19 mouse cellular contexts compared by ENCODE assay signal in the genomic region with DNA sequence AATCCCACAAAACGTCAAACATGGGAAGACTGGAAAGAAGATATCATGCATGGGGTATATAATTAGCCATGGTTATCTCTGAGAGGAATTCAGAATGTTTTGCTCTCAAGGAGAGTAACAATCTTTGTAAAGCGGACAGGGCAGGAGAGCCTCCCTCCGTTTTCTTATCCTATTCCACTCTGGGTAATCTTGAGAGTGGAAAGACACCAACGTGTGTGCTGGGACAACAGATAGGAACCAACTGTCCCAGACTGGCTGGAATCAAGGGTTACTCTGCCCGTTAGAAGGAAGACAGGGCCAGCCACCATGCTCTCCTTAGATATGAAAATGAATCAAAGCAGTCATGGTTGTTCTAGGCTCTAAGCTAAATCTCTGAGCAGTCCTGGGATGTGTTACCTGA.
A peak's percentile ranks its signal among the peaks of the same experiment; 100 is the strongest.
DNase-seq lines count a peak whose midpoint lies in the region; ATAC-seq and TF ChIP-seq lines count a peak whose summit lies in the region.
"Had no signal": no experiment of that assay in that cellular context is flagged by ENCODE, and none has a peak within 500 bp of the region (broad histone marks: within the 10 kb centered on the region; RNA-seq: fewer than 3 reads in every experiment).

No protein-coding gene starts in this region.

- H3K27me3 ChIP-seq in heart, embryonic 13.5 days (replicated peaks): no peaks in the 10 kb centered on the region
- no peaks in the 10 kb centered on the region for H3K27me3 ChIP-seq in liver, embryonic 12.5 days (replicated peaks)
- H3K27me3 ChIP-seq in lung, postnatal 0 days (replicated peaks; ENCODE audit: insufficient read depth, low read length): no peaks in the 10 kb centered on the region
- H3K27me3 ChIP-seq in liver, postnatal 0 days (ENCODE audit: insufficient read depth, low read length): no peaks in the 10 kb centered on the region
- no peaks in the 10 kb centered on the region for H3K27me3 ChIP-seq in kidney, embryonic 16.5 days (ENCODE audit: insufficient read depth, low read length)
- H3K27me3 ChIP-seq: embryonic facial prominence, embryonic 13.5 days; Patski had no signal

- H3K4me1 ChIP-seq in heart, embryonic 13.5 days: peaks cover 12% of the 10 kb centered on the region
- no peaks in the 10 kb centered on the region for H3K4me1 ChIP-seq in liver, embryonic 12.5 days
- no peaks in the 10 kb centered on the region for H3K4me1 ChIP-seq in lung, postnatal 0 days (ENCODE audit: insufficient read depth, low read depth, low read length)
- H3K4me1 ChIP-seq in liver, postnatal 0 days (ENCODE audit: insufficient read depth): no peaks in the 10 kb centered on the region
- no peaks in the 10 kb centered on the region for H3K4me1 ChIP-seq in kidney, embryonic 16.5 days (ENCODE audit: insufficient read depth, low read length)
- H3K4me1 ChIP-seq: embryonic facial prominence, embryonic 13.5 days; forebrain, embryonic 12.5 days had no signal

- H3K36me3 ChIP-seq in heart, embryonic 13.5 days: no peaks in the 10 kb centered on the region
- no peaks in the 10 kb centered on the region for H3K36me3 ChIP-seq in liver, embryonic 12.5 days
- H3K36me3 ChIP-seq in lung, postnatal 0 days (ENCODE audit: insufficient read depth, low read length): no peaks in the 10 kb centered on the region
- no peaks in the 10 kb centered on the region for H3K36me3 ChIP-seq in liver, postnatal 0 days (replicated peaks; ENCODE audit: insufficient read depth, low read length)
- H3K36me3 ChIP-seq in kidney, embryonic 16.5 days (ENCODE audit: insufficient read depth, low read length): no peaks in the 10 kb centered on the region
- H3K36me3 ChIP-seq: embryonic facial prominence, embryonic 13.5 days; forebrain, embryonic 12.5 days; hindbrain, embryonic 10.5 days had no signal

- H3K4me2 ChIP-seq in heart, embryonic 13.5 days: no peak overlapping the region
- H3K4me2 ChIP-seq in liver, embryonic 12.5 days: no peak overlapping the region
- H3K4me2 ChIP-seq in lung, postnatal 0 days (replicated peaks; ENCODE audit: low read depth, low read length): no peak overlapping the region
- H3K4me2 ChIP-seq in liver, postnatal 0 days (ENCODE audit: low read depth, low read length): no peak overlapping the region
- H3K4me2 ChIP-seq in kidney, embryonic 16.5 days (replicated peaks; ENCODE audit: low read depth, low read length): no peak overlapping the region
- H3K4me2 ChIP-seq: embryonic facial prominence, embryonic 13.5 days; forebrain, embryonic 12.5 days; hindbrain, embryonic 14.5 days had no signal

- ATAC-seq in heart, embryonic 13.5 days (ENCODE audit: extremely low read depth, insufficient number of reproducible peaks, low FRiP score, low TSS enrichment): no peak
- ATAC-seq in liver, embryonic 12.5 days: peak; percentile 21; the same call in 1 of the 2 replicates
- peak; percentile 16; the same call in 1 of the 2 replicates for ATAC-seq in lung, postnatal 0 days
- ATAC-seq in liver, postnatal 0 days: peak; percentile 44; the same call in 1 of the 2 replicates
- no peak for ATAC-seq in kidney, embryonic 16.5 days (ENCODE audit: low FRiP score, low TSS enrichment)
- ATAC-seq: forebrain, embryonic 16.5 days; Patski had no signal

- no peak for DNase-seq in heart, postnatal 25 days (ENCODE audit: low spot score)
- no peak for DNase-seq in liver
- no peak for DNase-seq in lung, postnatal 0 days (ENCODE audit: low spot score)
- DNase-seq in lung, postnatal 4 days: no peak
- DNase-seq in liver, postnatal 0 days: no peak
- DNase-seq: adrenal gland, postnatal 14 days; cerebellum, adult 11-12 months; cerebellum, adult 9-11 months; cerebellum, postnatal 36 days; gastrocnemius, postnatal 10 days had no signal

- peaks cover 3% of the 10 kb centered on the region; the same call in 1 of the 2 replicates for H3K9me3 ChIP-seq in heart, embryonic 13.5 days
- peaks cover 5% of the 10 kb centered on the region; the same call in 1 of the 2 replicates for H3K9me3 ChIP-seq in liver, embryonic 12.5 days (replicated peaks)
- H3K9me3 ChIP-seq in lung, postnatal 0 days (ENCODE audit: low read length): no peaks in the 10 kb centered on the region; the same call in 1 of the 2 replicates
- H3K9me3 ChIP-seq in liver, postnatal 0 days (ENCODE audit: low read length): no peaks in the 10 kb centered on the region
- no peaks in the 10 kb centered on the region; the same call in 1 of the 2 replicates for H3K9me3 ChIP-seq in kidney, embryonic 16.5 days (ENCODE audit: low read length)
- H3K9me3 ChIP-seq: embryonic facial prominence, embryonic 13.5 days had no signal

- no peak for TF ChIP-seq EP300 in lung, postnatal 0 days (IDR thresholded peaks at IDR 0.05)
- TF ChIP-seq EP300 in liver, postnatal 0 days (IDR thresholded peaks at IDR 0.05; ENCODE audit: low read depth): no peak

- H3K4me3 ChIP-seq in heart, embryonic 13.5 days: no peak overlapping the region
- no peak overlapping the region for H3K4me3 ChIP-seq in liver, embryonic 12.5 days
- no peak overlapping the region for H3K4me3 ChIP-seq in lung, postnatal 0 days (ENCODE audit: low read depth, low read length)
- no peak overlapping the region for H3K4me3 ChIP-seq in liver, postnatal 0 days (ENCODE audit: low read depth, low read length)
- H3K4me3 ChIP-seq in kidney, embryonic 16.5 days (ENCODE audit: low read length): no peak overlapping the region
- H3K4me3 ChIP-seq: embryonic facial prominence, embryonic 13.5 days; forebrain, embryonic 12.5 days; hindbrain, embryonic 10.5 days had no signal

- no peak overlapping the region for H3K9ac ChIP-seq in heart, embryonic 13.5 days
- H3K9ac ChIP-seq in liver, embryonic 12.5 days: no peak overlapping the region
- no peak overlapping the region for H3K9ac ChIP-seq in lung, postnatal 0 days (replicated peaks; ENCODE audit: low read depth)
- H3K9ac ChIP-seq in liver, postnatal 0 days (replicated peaks): no peak overlapping the region
- H3K9ac ChIP-seq in kidney, embryonic 16.5 days (replicated peaks; ENCODE audit: low read length): no peak overlapping the region
- H3K9ac ChIP-seq: embryonic facial prominence, embryonic 13.5 days; forebrain, embryonic 12.5 days; hindbrain, embryonic 14.5 days had no signal

- 15% methylated on average over 5 of the region's 5 CpGs for WGBS in heart, embryonic 13.5 days
- 30% methylated on average over 5 of the region's 5 CpGs for WGBS in liver, embryonic 12.5 days (ENCODE audit: insufficient replicate concordance)
- 50% methylated on average over 5 of the region's 5 CpGs for WGBS in lung, postnatal 0 days
- 37% methylated on average over 5 of the region's 5 CpGs for WGBS in liver, postnatal 0 days (ENCODE audit: insufficient replicate concordance)
- 59% methylated on average over 5 of the region's 5 CpGs for WGBS in kidney, embryonic 16.5 days

- intact Hi-C loops in heart, postnatal 25 days (cut with DNase I): no loop called here

- no peak for TF ChIP-seq CTCF in lung, postnatal 0 days (IDR thresholded peaks at IDR 0.05)
- TF ChIP-seq CTCF in liver, postnatal 0 days (IDR thresholded peaks at IDR 0.05; ENCODE audit: low read depth): no peak

- H3K27ac ChIP-seq in heart, embryonic 13.5 days (replicated peaks): peak overlapping the region; percentile 38; the same call in 1 of the 2 replicates
- H3K27ac ChIP-seq in liver, embryonic 12.5 days: no peak overlapping the region
- no peak overlapping the region for H3K27ac ChIP-seq in lung, postnatal 0 days (ENCODE audit: low read length)
- no peak overlapping the region for H3K27ac ChIP-seq in liver, postnatal 0 days (ENCODE audit: low read depth)
- H3K27ac ChIP-seq in kidney, embryonic 16.5 days (ENCODE audit: low read length): no peak overlapping the region
- H3K27ac ChIP-seq: embryonic facial prominence, embryonic 13.5 days; forebrain, embryonic 12.5 days; hindbrain, embryonic 10.5 days; hindbrain, embryonic 14.5 days had no signal

Comparison
In these comparisons a context has a peak if more than half of its experiments do, and no peak if none do; other contexts are left out.
1. ATAC-seq: peak in liver, embryonic 12.5 days (single experiment), lung, postnatal 0 days (single experiment) and liver, postnatal 0 days (single experiment); none in heart, embryonic 13.5 days (single experiment) and kidney, embryonic 16.5 days (single experiment).